Mouse (Mus musculus) midbrain, embryonic 10.5 days (tissue): ENCODE data around the gene Rabl6. TPM values are rescaled to one million over a fixed set of nuclear protein-coding genes. Genes with fewer than 3 reads are reported as not detected.
A peak's percentile ranks its signal among the peaks of the same experiment; 100 is the strongest.

Experiments
- DNase-seq: peaks from one replicate; pipeline ENCODE4 v3.0.0-alpha.2; 2017; ENCODE audit warnings: low spot score
- H3K27ac ChIP-seq: fragments of 300-500 bp; sonication (generic); replicated peaks from 2 replicates; pipeline ENCODE4 v1.5.1; 2016; ENCODE audit warnings: mild to moderate bottlenecking
- H3K27me3 ChIP-seq: fragments of 300-500 bp; sonication (generic); 2 replicates; pipeline ENCODE4 v1.6.1; 2016; ENCODE audit warnings: low read depth, mild to moderate bottlenecking; ENCODE audit not compliant: poor library complexity, severe bottlenecking
- H3K36me3 ChIP-seq: fragments of 300-500 bp; sonication (generic); 2 replicates; pipeline ENCODE4 v1.6.1; 2016; ENCODE audit warnings: mild to moderate bottlenecking, moderate library complexity
- H3K4me1 ChIP-seq: fragments of 300-500 bp; sonication (generic); 2 replicates; pipeline ENCODE4 v1.6.1; 2016
- H3K4me3 ChIP-seq: fragments of 300-500 bp; sonication (generic); 2 replicates; pipeline ENCODE4 v1.5.1; 2016; ENCODE audit warnings: mild to moderate bottlenecking, moderate library complexity
- H3K9me3 ChIP-seq: fragments of 300-500 bp; sonication (generic); replicated peaks from 2 replicates; pipeline ENCODE4 v1.6.1; 2016; ENCODE audit warnings: mild to moderate bottlenecking
- WGBS: fragments of 180-500 bp; shearing (Covaris S2); methylation state at CpG from one replicate; pipeline ENCODE4 v1.1.7; 2016; 5-methylcytosine and 5-hydroxymethylcytosine counted together
- polyA plus RNA-seq: library from polyadenylated mRNA; unstranded; fragments of >200 nt; fragmentation: Nextera tagmentation; extraction: Ambion mirVana; gene quantifications from 2 replicates; pipeline ENCODE4 v1.2.1, GENCODE M21; 2016

Rabl6 gene
- polyA plus RNA-seq, 1 experiment from 2014 or later, result 75.1 TPM

DNA sequence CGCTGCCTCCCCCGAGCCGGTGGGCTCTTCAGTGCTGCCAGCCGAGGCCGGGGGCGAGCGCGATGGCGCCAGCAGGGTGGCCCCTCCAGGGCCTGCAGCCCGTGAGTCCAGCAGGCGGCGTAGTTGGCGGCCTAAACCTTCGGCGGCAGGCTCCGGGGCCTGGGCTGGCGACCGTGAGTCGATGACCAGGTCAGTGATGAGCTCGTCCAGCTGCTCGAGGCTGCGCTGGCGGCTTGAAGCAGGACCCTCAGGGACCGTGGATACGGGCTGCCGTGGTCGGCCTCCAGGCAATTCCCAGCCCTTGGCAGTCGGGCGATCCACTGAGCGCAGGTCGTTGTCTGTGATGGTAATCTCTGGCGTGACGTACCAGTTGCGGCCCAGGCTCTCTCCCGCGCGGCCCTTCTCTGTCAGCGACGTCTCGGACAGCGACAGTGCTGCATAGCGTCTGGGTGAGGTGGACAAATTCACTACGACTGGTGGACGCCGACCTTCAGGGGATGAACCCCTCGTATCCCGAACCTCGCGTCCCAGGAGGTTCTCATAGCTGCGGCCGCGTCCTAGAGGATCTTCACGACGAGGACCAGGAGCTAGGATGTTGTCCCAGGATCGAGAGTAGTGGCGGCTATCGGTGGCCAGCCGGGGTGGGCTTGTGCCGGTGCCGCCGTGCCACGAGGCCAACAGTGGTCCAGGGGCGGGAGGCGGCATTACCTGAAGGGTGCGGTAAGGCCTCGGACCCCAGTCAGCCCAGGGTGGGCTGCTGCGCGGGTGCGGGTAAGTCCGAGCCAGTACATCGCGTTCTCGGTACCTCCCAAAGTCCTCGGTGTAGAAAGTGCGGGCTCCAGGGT, 30.1 kb downstream of the Rabl6 start:
- Histone ChIP-seq H3K4me3 (peak overlapping the region; percentile 47), H3K4me1 (peaks cover 85% of the 10 kb centered on the region), H3K27me3 (peaks cover 62% of the 10 kb centered on the region), H3K27ac (0 out of 2 replicates have a peak overlapping the region, but pooled peaks have one; percentile 13), H3K36me3 (peaks cover 8% of the 10 kb centered on the region), H3K9me3 (no peaks in the 10 kb centered on the region)
- DNase-seq, result peak; percentile 71
- 4% methylated on average over 75 of the region's 75 CpGs for WGBS

GRCm38 (mm10) chr2:25576965-25577891, 31.1 kb downstream of the Rabl6 start:
- Histone ChIP-seq H3K27me3 (peaks cover 62% of the 10 kb centered on the region), H3K4me1 (peaks cover 84% of the 10 kb centered on the region), H3K9me3 (no peaks in the 10 kb centered on the region), H3K36me3 (peaks cover 13% of the 10 kb centered on the region), H3K4me3 (peak overlapping the region; percentile 47), H3K27ac (peak overlapping the region; percentile 13; the same call in 1 of the 2 replicates)
- WGBS, result 15% methylated on average over 92 of the region's 92 CpGs
- DNase-seq, result no peak

DNA sequence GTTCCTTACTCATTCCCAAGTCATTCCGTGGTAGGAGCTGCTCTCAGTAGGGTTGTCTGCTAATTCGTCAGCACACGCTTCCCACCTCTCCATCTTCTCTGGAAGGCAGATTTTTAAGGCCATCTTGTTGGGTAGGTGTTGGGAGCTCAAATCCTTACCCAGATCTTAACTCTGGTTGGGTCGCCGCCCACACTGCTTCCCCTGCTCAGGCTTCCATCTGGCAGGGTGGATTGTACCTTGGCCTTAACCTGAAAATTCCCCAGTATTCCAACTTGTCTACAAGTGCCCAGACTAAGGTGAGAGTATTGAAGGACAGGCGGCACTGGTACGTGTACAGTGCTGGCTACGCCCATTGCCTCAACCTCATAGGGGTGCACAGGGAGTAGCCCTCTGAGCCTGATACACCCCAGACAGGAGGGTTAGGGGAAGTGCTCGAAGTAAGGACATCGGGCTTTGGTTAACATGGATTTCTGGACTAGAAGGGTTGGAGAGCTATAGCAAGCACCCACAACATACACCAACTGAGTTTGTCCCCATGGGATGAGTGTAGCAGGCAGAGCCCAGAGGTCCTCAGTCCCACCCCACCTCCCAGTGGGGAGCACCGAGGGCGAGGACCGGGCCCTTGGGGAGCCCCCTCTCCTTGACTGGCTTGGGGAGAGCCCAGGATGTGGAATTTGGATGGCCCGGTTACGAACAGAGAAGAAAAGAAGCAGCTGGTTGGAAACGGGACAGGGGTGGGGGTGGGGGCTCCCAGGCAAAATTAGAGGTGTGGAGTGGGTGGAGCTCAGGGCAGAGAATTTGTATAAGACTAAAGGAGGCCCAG, 32.1 kb downstream of the Rabl6 start:
- peak overlapping the region; percentile 75 for H3K4me3 ChIP-seq
- 69% methylated on average over 16 of the region's 16 CpGs for WGBS
- peaks cover 22% of the 10 kb centered on the region for H3K36me3 ChIP-seq
- H3K27ac ChIP-seq, result no peak overlapping the region
- H3K9me3 ChIP-seq, result no peaks in the 10 kb centered on the region
- no peak for DNase-seq
- peaks cover 60% of the 10 kb centered on the region for H3K27me3 ChIP-seq
- peaks cover 76% of the 10 kb centered on the region for H3K4me1 ChIP-seq

DNA sequence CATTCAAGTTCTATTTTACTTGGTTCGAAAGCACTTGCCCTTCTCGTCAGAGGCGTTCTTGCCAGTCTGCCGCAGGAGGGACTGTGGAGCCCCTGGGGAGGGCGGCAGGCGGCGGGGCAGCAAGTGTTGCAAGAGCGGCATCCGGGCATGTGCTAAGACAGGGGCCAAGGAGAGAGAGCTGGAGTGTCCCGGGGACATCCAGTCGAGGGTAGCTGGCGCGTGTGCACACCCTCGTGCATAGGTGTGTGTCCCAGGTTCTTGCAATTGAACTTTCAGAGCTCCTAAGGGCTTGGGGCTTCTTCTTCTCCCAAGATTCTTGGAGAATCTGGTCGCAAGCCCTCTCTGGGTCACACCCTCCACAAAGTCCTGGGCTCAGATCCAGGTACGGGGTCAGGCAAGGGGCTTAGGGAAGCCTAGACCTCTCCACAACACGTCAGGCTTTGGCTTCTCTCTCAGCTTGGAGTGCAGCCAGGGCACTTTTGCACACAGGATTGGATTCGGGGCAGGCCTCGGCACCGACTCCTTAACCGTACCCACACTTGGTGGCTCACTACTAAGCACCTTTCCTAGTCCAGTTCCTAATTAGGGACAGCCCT, 32.8 kb downstream of the Rabl6 start:
- H3K36me3 ChIP-seq, result peaks cover 29% of the 10 kb centered on the region
- 15% methylated on average over 21 of the region's 21 CpGs for WGBS
- H3K27ac ChIP-seq, result peak overlapping the region; percentile 90
- H3K4me1 ChIP-seq, result peaks cover 70% of the 10 kb centered on the region
- H3K9me3 ChIP-seq, result no peaks in the 10 kb centered on the region
- H3K4me3 ChIP-seq, result peak overlapping the region; percentile 75
- peaks cover 52% of the 10 kb centered on the region for H3K27me3 ChIP-seq
- no peak for DNase-seq

GRCm38 (mm10) chr2:25574579-25575431, 33.5 kb downstream of the Rabl6 start, which contains the start of the genes Mamdc4 and Phpt1:
Mamdc4 (minus strand) TSS chr2:25574845.
Phpt1 (minus strand) TSS chr2:25575224.
- no peaks in the 10 kb centered on the region for H3K9me3 ChIP-seq
- H3K27me3 ChIP-seq, result peaks cover 45% of the 10 kb centered on the region
- under 1% methylated on average over 45 of the region's 45 CpGs for WGBS
- H3K4me1 ChIP-seq, result peaks cover 65% of the 10 kb centered on the region
- H3K27ac ChIP-seq, result peak within 1 kb of the TSS; percentile 90
- H3K4me3 ChIP-seq, result peak within 1 kb of the TSS; percentile 75
- peak; percentile 97 for DNase-seq
- peaks cover 37% of the 10 kb centered on the region for H3K36me3 ChIP-seq

GRCm38 (mm10) chr2:25574136-25574535, 34.2 kb downstream of the Rabl6 start:
- Histone ChIP-seq H3K27ac (peak overlapping the region; percentile 90), H3K9me3 (no peaks in the 10 kb centered on the region), H3K36me3 (peaks cover 43% of the 10 kb centered on the region), H3K27me3 (peaks cover 39% of the 10 kb centered on the region), H3K4me1 (peaks cover 58% of the 10 kb centered on the region), H3K4me3 (peak overlapping the region; percentile 75)
- 21% methylated on average over 11 of the region's 11 CpGs for WGBS
- DNase-seq, result no peak

DNA sequence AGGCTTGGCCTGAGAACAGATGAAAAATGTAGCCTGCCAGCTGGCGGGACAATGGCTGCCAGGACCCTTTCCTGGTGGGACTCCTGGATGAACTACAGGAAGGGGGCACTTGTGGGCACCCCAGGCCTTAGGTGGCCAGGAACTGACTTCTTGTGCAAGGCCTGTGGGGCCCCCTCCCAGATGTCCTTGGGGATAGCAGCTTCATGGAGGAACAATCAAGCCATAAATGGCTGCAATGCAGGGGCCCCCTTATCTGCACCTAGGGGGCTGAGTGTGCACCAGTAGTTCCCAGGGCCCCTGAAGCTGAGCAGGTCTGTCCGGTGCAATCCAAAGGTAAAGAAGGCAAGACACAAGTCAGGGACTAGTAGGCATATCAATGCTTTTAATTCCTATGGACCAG, 35.3 kb downstream of the Rabl6 start:
- Histone ChIP-seq H3K4me1 (peaks cover 48% of the 10 kb centered on the region), H3K9me3 (no peaks in the 10 kb centered on the region), H3K36me3 (peaks cover 54% of the 10 kb centered on the region), H3K27ac (no peak overlapping the region), H3K4me3 (peak overlapping the region; percentile 75), H3K27me3 (peaks cover 28% of the 10 kb centered on the region)
- WGBS, result 97% methylated on average over 2 of the region's 2 CpGs
- no peak for DNase-seq

GRCm38 (mm10) chr2:25571221-25571620, 37.1 kb downstream of the Rabl6 start:
- no peak for DNase-seq
- Histone ChIP-seq H3K4me1 (peaks cover 29% of the 10 kb centered on the region), H3K36me3 (peaks cover 73% of the 10 kb centered on the region), H3K4me3 (no peak overlapping the region), H3K27ac (no peak overlapping the region), H3K9me3 (no peaks in the 10 kb centered on the region), H3K27me3 (peaks cover 9% of the 10 kb centered on the region)
- WGBS, result 92% methylated on average over 4 of the region's 4 CpGs

- Histone ChIP-seq H3K27ac (no peak overlapping the region), H3K4me1 (peaks cover 16% of the 10 kb centered on the region), H3K27me3 (no peaks in the 10 kb centered on the region), H3K9me3 (no peaks in the 10 kb centered on the region), H3K4me3 (no peak overlapping the region), H3K36me3 (peaks cover 91% of the 10 kb centered on the region)
- no peak for DNase-seq
- WGBS, result 92% methylated on average over 3 of the region's 3 CpGs
These were observed 39.0 kb downstream of the Rabl6 start for GRCm38 (mm10) chr2:25569323-25569722.

DNA sequence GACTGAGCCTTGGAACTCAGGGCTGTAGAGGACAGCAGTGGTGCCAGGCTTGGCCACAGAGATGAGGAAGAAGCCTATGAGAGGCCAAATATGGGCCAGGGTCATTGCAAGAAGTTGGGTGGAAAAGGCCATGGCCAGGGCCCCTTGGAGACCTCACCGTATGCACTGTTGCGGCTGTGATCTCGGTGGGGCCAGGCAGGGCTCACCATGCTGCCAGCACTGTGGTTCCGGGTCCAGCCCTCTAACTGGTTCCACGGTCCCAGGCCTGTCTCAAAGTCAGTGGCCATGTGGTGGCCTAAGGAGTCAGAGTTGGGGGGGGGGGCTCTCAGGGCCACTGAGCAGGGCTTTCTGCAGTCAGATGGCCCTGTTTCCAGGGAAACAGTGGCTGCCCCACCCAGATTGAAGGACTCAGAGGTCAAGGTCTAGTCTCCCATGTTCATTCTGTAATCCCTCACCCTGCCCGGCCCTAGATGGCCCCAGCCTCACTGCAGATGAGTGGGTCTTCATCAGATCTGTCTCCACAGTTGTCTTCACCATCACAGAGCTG, 39.8 kb downstream of the Rabl6 start:
- Histone ChIP-seq H3K27ac (0 out of 2 replicates have a peak overlapping the region, but pooled peaks have one; percentile 1), H3K36me3 (peaks cover 99% of the 10 kb centered on the region), H3K4me3 (no peak overlapping the region), H3K9me3 (no peaks in the 10 kb centered on the region), H3K27me3 (no peaks in the 10 kb centered on the region), H3K4me1 (peaks cover 8% of the 10 kb centered on the region)
- no peak for DNase-seq
- 92% methylated on average over 6 of the region's 6 CpGs for WGBS

- no peak for DNase-seq
- Histone ChIP-seq H3K36me3 (peaks cover 100% of the 10 kb centered on the region), H3K9me3 (no peaks in the 10 kb centered on the region), H3K4me1 (no peaks in the 10 kb centered on the region; the same call in 1 of the 2 replicates), H3K27ac (no peak overlapping the region), H3K27me3 (no peaks in the 10 kb centered on the region), H3K4me3 (no peak overlapping the region)
- WGBS, result 89% methylated on average over 6 of the region's 6 CpGs
These were observed 41.8 kb downstream of the Rabl6 start for GRCm38 (mm10) chr2:25566558-25566957.
